Mouse (Mus musculus): ENCODE results near the gene Tomm70a. TPM values are rescaled to one million over a fixed set of nuclear protein-coding genes. Genes with fewer than 3 reads are reported as not detected.
A peak's percentile ranks its signal among the peaks of the same experiment; 100 is the strongest.

Gene Tomm70a
- polyA plus RNA-seq, 1 experiment from 2014 or later, result 65.2 TPM

DNA sequence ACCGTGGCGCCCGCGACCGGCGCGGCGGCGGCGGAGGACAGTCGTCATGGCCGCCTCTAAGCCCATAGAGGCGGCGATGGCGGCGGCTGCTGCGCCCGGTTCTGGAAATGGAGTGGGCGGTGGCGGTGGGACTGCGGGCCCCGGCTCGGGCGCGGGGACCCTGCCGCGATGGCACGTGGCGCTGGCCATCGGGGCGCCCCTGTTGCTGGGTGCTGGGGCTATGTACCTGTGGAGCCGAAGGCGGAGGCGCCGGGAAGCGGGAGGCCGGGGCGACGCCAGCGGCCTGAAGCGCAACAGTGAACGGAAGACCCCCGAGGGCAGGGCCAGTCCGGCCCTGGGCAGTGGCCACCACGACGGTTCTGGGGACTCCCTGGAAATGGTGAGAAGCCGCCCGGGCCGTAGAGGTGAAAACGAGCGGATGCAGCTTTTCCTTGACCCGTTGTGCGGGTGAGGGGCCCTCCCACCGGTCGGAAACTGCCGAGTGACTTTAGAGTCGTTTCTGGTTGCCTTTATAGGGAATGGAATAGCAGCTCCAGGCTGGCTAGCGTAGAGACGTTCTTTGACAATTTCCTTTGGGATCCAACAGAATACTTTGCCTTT lies 413 bp downstream of the Tomm70a start:
- Histone ChIP-seq H3K4me3 (peak overlapping the region; percentile 99), H3K9ac (peak overlapping the region; percentile 91), H3K4me2 (peak overlapping the region; percentile 71), H3K27ac (replicated peaks) (peak overlapping the region; percentile 98), H3K4me1 (replicated peaks) (peaks cover 28% of the 10 kb centered on the region), H3K27me3 (no peaks in the 10 kb centered on the region), H3K36me3 (no peaks in the 10 kb centered on the region), H3K9me3 (no peaks in the 10 kb centered on the region)
- ATAC-seq (ENCODE audit: low FRiP score, low read depth), result no peak
- under 1% methylated on average over 56 of the region's 59 CpGs for WGBS

DNA sequence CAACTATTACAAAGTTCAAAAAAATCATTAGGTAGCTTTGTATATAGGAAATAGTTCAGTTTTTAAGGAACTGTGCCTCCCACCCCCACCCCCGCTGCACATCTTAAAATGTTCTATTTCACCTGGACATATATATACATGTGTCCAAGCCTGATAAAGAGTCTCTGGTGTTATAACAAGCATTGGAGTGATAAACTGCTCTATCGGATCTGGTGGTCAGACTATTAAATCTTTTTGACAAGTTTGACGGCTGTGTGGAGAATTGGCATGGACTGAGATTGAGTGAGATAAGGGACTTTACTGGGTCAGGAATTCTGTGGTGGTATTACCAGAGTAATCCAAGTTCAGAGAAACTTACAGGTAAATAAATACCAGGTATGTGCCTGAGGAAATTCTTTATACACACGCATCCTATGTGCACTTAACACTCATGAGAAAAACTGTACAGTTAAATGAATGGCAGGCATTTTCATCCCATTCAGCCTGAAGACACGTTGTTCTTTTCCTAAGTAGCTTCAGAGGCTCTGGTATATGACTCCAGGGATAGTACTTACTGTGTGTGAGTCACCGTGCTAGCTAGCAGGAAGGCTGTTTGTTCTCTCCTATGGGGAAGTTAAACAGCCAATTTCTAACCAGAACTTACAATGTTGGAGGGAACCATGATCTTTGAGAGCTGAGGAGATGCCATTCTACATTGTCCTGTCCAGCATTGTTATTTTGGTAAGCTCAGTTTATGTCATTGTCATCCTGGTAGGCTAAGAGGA lies 1.4 kb downstream of the Tomm70a start:
- Histone ChIP-seq H3K4me1 (replicated peaks) (peaks cover 28% of the 10 kb centered on the region), H3K9ac (peak overlapping the region; percentile 91), H3K27ac (replicated peaks) (no peak overlapping the region), H3K9me3 (no peaks in the 10 kb centered on the region), H3K4me3 (peak overlapping the region; percentile 99), H3K36me3 (no peaks in the 10 kb centered on the region), H3K4me2 (peak overlapping the region; percentile 71), H3K27me3 (no peaks in the 10 kb centered on the region)
- no peak for ATAC-seq (ENCODE audit: low FRiP score, low read depth)
- 59% methylated on average over 6 of the region's 6 CpGs for WGBS

DNA sequence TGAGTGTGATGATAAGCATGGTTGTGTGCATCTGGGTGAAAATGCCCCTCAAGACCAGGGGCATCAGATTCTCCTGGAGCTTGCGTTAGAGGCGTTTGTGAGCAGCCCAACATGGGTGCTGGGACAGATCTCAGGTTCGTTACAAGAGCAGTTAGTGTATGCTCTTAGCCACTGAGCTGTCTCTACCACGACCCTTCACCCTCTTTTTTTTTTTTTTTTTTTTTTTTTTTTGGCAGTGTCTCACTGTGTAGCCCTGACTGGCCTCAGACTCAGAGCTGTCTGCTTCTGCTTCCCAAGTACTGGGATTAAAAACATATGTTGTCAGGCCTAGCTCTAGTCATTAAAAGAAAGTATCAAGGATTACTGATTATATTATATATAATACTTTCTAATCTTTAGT lies 4.8 kb downstream of the Tomm70a start:
- Histone ChIP-seq H3K4me1 (replicated peaks) (peaks cover 28% of the 10 kb centered on the region), H3K9ac (no peak overlapping the region), H3K27me3 (no peaks in the 10 kb centered on the region), H3K27ac (replicated peaks) (no peak overlapping the region), H3K9me3 (no peaks in the 10 kb centered on the region), H3K4me2 (no peak overlapping the region), H3K4me3 (no peak overlapping the region), H3K36me3 (no peaks in the 10 kb centered on the region)
- WGBS, result 80% methylated on average over 4 of the region's 4 CpGs
- ATAC-seq (ENCODE audit: low FRiP score, low read depth), result no peak

DNA sequence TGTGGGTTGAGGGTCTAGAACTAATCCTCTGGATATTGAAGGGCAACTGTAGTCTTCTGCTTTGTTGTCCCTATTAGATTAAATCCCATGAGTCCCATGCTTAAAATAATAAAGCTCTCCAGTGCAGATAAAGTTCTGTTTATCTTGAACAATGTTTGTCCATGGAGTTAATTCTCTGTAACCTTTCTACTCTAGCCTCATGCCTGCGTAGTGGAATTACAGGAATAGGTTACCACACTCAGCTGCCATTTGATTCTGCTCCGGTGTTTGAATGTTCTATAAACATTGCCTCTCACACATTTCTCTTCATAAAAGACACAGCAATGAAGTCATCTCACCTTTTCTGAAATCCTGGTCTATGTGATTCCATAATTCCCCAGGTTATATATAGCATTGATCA lies 6.3 kb downstream of the Tomm70a start:
- H3K4me2 ChIP-seq, result no peak overlapping the region
- H3K27ac ChIP-seq (replicated peaks), result no peak overlapping the region
- H3K4me3 ChIP-seq, result no peak overlapping the region
- ATAC-seq (ENCODE audit: low FRiP score, low read depth), result no peak
- no peaks in the 10 kb centered on the region for H3K36me3 ChIP-seq
- peaks cover 26% of the 10 kb centered on the region for H3K4me1 ChIP-seq (replicated peaks)
- H3K27me3 ChIP-seq, result no peaks in the 10 kb centered on the region
- no peak overlapping the region for H3K9ac ChIP-seq
- no peaks in the 10 kb centered on the region for H3K9me3 ChIP-seq
- WGBS, result 84% methylated on average over 2 of the region's 2 CpGs

DNA sequence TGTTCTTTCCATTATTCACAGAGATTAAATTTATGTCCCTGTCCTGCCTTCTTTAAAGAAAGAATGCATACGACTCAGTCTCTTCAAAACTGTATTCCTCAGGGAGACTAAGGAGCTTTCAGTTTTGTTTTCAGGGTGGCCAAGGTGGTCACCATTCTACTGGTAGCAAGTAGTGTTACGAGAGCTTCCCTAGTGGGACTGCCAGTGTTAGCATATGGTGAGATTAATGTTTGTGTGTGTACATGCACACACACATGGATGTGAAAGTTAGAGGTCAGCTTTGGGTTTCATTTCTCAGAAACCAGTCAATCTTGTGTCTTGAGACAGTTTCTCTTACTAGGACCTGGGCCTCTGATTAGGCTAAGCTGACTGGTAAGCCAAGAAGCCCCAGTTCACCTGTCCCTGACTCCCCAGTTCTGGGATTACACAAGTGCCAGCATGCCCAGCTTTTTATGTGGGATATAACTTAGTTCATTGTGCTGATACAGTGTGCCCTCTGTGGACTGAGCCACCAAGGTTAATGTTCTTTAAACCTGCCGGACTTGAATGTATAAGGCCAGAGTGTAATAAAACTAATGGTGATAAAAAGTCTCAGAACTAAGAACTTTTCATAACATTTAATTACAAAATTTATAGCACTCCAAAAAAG lies 9.4 kb downstream of the Tomm70a start:
- Histone ChIP-seq H3K9ac (no peak overlapping the region), H3K9me3 (no peaks in the 10 kb centered on the region), H3K4me3 (no peak overlapping the region), H3K27me3 (no peaks in the 10 kb centered on the region), H3K27ac (replicated peaks) (no peak overlapping the region), H3K36me3 (peaks cover 7% of the 10 kb centered on the region), H3K4me2 (no peak overlapping the region), H3K4me1 (replicated peaks) (peaks cover 8% of the 10 kb centered on the region; the same call in 1 of the 2 replicates)
- 62% methylated on average over 3 of the region's 3 CpGs for WGBS
- ATAC-seq (ENCODE audit: low FRiP score, low read depth), result no peak

DNA sequence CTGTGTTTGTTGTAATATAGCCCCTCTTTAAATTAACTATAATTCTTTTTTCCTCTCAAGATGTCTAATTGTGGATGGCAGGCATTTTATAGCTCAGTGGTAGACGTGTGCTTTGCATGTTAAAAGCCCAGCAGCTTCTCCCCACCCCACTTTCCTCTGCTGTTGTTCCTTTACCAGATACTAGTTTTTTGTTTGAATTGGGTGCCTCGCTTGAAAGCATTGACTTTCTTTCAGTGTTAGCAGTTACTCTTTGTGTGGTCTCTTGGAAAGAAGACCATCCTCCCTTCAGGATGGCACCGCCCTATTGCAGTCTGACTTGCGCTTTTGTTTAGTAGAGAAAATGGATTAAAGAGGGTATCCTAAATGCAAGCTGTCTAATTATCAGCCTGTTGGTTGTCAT lies 10.0 kb downstream of the Tomm70a start:
- H3K9me3 ChIP-seq, result no peaks in the 10 kb centered on the region
- ATAC-seq (ENCODE audit: low FRiP score, low read depth), result no peak
- H3K4me2 ChIP-seq, result no peak overlapping the region
- peaks cover 5% of the 10 kb centered on the region; the same call in 1 of the 2 replicates for H3K4me1 ChIP-seq (replicated peaks)
- no peak overlapping the region for H3K4me3 ChIP-seq
- no peak overlapping the region for H3K27ac ChIP-seq (replicated peaks)
- H3K27me3 ChIP-seq, result no peaks in the 10 kb centered on the region
- no peak overlapping the region for H3K9ac ChIP-seq
- peaks cover 7% of the 10 kb centered on the region for H3K36me3 ChIP-seq
- 45% methylated on average over 4 of the region's 4 CpGs for WGBS

DNA sequence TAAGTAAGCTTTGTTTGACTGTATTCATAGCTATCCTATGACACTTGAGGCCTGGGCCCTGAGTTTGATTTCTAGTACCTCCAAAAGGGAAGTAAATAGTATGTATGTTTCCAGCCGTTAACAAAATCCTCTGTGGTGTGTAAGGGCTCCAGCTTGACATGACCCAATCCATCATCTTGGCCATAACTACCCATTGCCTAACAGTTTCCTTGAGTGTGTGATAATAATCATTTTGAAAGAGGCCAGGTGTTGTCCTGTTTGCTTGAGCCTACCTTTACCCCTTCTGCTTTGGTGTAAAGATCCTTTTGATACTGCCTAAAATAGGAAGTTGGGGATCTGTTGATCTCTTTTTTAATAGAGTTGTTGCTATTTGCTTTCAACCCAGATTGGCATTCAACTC lies 10.8 kb downstream of the Tomm70a start:
- Histone ChIP-seq H3K36me3 (peaks cover 12% of the 10 kb centered on the region), H3K4me2 (no peak overlapping the region)
- no peak for ATAC-seq (ENCODE audit: low FRiP score, low read depth)

DNA sequence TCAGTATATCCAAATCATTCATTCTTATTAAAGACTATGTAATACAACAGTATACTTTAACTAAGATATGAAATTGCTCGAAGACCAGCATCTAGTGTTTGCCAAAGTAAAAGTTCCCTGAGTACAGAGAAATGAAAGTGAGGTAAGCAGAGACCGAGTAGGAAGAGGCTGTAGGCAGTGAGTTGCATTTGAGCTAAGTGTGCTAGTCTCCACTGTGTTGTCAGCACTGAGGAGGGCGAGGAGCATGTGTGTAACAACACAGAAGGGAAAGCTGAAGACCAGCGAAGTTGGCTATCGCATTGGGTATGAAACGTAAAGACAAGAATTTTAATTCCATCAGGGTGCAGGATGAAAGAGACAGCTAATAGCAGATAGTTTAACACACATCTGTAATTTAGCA lies 12.1 kb downstream of the Tomm70a start:
- H3K4me2 ChIP-seq, result no peak overlapping the region
- peaks cover 5% of the 10 kb centered on the region; the same call in 1 of the 2 replicates for H3K4me1 ChIP-seq (replicated peaks)
- no peak overlapping the region for H3K27ac ChIP-seq (replicated peaks)
- ATAC-seq (ENCODE audit: low FRiP score, low read depth), result no peak
- no peak overlapping the region for H3K9ac ChIP-seq
- no peak overlapping the region for H3K4me3 ChIP-seq
- no peaks in the 10 kb centered on the region for H3K9me3 ChIP-seq
- WGBS, result 95% methylated on average over 6 of the region's 6 CpGs
- H3K27me3 ChIP-seq, result no peaks in the 10 kb centered on the region
- peaks cover 17% of the 10 kb centered on the region for H3K36me3 ChIP-seq

More for the DNA sequence above, 10.8 kb downstream of the Tomm70a start:
- Histone ChIP-seq H3K27ac (replicated peaks) (no peak overlapping the region), H3K9ac (no peak overlapping the region), H3K4me1 (replicated peaks) (peaks cover 5% of the 10 kb centered on the region; the same call in 1 of the 2 replicates), H3K27me3 (no peaks in the 10 kb centered on the region), H3K9me3 (no peaks in the 10 kb centered on the region), H3K4me3 (no peak overlapping the region)
- WGBS, result 72% methylated on average over 1 of the region's 1 CpGs

DNA sequence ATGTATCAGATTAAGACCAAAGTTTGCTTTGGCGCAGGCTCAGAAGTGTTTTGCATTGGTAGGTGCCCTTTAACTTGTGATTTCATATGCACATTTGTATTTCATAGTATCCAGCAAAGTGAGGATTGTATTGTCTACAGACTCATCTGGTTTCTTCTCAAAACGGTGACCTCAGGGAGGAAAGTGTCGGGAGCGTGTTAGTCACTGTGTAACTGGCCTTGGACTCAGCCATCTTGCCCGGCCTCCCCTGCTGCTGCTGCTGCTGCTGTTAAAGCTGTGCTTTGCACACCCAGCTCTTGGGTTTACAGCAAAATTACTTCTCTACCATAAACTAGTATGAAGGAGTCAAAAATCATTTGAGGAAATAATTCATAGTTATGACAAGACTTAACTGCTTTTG lies 23.2 kb downstream of the Tomm70a start:
- Histone ChIP-seq H3K27me3 (no peaks in the 10 kb centered on the region), H3K36me3 (peaks cover 54% of the 10 kb centered on the region), H3K4me2 (no peak overlapping the region), H3K4me3 (no peak overlapping the region), H3K9me3 (no peaks in the 10 kb centered on the region), H3K27ac (replicated peaks) (no peak overlapping the region), H3K4me1 (replicated peaks) (no peaks in the 10 kb centered on the region), H3K9ac (no peak overlapping the region)
- no peak for ATAC-seq (ENCODE audit: low FRiP score, low read depth)
- WGBS, result 94% methylated on average over 5 of the region's 5 CpGs

DNA sequence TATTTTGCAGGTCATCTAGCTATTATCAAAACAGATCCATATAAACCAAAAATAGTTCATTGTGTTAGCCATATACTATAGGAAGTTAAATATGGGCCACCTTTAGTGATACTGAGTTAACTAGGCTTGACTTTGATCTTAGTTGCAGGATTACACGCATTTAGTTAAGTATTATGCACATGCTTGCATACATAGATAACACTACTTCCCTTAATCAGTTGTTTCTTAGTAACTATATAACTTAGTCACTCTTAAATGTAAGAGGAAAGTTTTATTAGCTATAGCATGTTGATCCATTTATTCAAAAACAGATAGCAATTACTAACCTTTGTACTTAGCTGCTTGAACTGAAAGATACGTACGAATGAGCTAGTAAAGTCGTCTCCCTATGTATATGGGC lies 29.9 kb downstream of the Tomm70a start:
- no peak for ATAC-seq (ENCODE audit: low FRiP score, low read depth)
- H3K4me1 ChIP-seq (replicated peaks), result no peaks in the 10 kb centered on the region

DNA sequence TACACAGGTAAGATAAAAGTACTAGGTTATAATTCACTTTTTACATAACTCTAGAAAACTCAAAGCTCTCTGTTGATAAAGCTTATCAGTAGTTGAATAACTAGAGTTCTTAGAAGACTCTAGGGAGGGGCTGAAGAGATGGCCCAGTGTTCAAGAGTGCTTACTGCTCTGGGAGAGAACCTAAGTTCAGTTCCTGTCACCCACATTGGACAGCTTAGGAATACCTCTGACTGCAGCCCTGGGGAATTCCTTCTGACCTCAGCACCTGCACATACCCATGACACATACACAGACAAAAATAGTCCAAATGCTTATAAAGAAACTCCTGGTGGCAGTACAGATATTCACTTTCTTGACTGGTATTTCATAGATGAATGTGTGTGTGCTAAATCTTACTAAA lies 34.4 kb downstream of the Tomm70a start:
- H3K27me3 ChIP-seq, result no peaks in the 10 kb centered on the region
- no peak overlapping the region for H3K9ac ChIP-seq
- H3K4me1 ChIP-seq (replicated peaks), result no peaks in the 10 kb centered on the region
- no peaks in the 10 kb centered on the region for H3K9me3 ChIP-seq
- H3K27ac ChIP-seq (replicated peaks), result no peak overlapping the region
- no peak for ATAC-seq (ENCODE audit: low FRiP score, low read depth)
- H3K4me3 ChIP-seq, result no peak overlapping the region
- H3K4me2 ChIP-seq, result no peak overlapping the region
- H3K36me3 ChIP-seq, result peaks cover 39% of the 10 kb centered on the region

More for the DNA sequence above, 29.9 kb downstream of the Tomm70a start:
- Histone ChIP-seq H3K9me3 (no peaks in the 10 kb centered on the region), H3K9ac (no peak overlapping the region), H3K36me3 (peaks cover 44% of the 10 kb centered on the region), H3K27ac (replicated peaks) (no peak overlapping the region), H3K4me3 (no peak overlapping the region), H3K27me3 (no peaks in the 10 kb centered on the region), H3K4me2 (no peak overlapping the region)
- 96% methylated on average over 4 of the region's 4 CpGs for WGBS

DNA sequence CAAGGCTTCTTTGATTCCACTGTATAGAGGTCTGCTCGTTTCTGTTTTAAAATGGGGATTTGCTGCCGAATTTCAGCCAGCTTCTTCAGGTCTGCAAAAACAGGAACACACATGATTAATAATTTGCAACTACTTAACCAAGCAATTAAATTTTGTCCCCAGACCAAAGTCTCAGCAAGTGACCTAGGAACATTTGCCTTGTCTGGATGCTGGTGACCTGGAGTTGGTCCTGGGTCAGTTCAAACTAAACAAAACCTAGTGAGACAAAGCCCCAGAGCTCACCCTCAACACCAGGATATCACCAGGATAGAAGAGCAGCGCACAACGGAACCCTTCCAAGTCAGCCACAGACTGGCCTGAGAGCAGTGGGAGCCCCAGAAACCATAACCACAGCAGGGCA lies 35.6 kb downstream of the Tomm70a start:
- Histone ChIP-seq H3K9me3 (no peaks in the 10 kb centered on the region), H3K27me3 (no peaks in the 10 kb centered on the region), H3K4me2 (no peak overlapping the region), H3K9ac (no peak overlapping the region), H3K27ac (replicated peaks) (no peak overlapping the region), H3K36me3 (peaks cover 37% of the 10 kb centered on the region), H3K4me1 (replicated peaks) (no peaks in the 10 kb centered on the region), H3K4me3 (no peak overlapping the region)
- no peak for ATAC-seq (ENCODE audit: low FRiP score, low read depth)
- WGBS, result 94% methylated on average over 4 of the region's 4 CpGs

Data from hindbrain, embryonic 15.5 days (tissue).